Mouse (Mus musculus): Measurements from ENCODE around the gene Ucn2.
A peak's percentile ranks its signal among the peaks of the same experiment; 100 is the strongest.

The Ucn2 gene

DNA sequence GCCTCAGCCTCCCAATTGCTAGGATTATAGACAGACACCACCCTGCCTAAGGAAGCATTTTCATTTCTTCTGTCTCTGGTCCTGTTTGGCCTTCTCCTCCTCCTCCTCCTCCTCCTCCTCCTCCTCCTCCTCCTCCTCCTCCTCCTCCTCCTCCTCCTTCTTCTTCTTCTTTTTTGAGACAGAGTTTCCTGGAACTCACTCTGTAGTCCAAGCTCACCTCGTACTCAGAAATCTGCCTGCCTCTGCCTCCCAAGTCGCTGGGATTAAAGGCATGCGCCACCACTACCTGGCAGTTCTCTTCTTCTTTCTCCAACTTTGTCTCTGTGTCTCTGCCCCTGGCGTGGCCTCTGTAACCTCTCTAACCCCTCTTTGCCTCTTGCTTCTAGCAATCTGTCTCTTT, at the start of gene Ucn2:
Gene Ucn2 (plus strand): TSS at position 301 of the 400 bp plus-strand sequence.
- DNase-seq (ENCODE audit: low spot score): no peak

DNA sequence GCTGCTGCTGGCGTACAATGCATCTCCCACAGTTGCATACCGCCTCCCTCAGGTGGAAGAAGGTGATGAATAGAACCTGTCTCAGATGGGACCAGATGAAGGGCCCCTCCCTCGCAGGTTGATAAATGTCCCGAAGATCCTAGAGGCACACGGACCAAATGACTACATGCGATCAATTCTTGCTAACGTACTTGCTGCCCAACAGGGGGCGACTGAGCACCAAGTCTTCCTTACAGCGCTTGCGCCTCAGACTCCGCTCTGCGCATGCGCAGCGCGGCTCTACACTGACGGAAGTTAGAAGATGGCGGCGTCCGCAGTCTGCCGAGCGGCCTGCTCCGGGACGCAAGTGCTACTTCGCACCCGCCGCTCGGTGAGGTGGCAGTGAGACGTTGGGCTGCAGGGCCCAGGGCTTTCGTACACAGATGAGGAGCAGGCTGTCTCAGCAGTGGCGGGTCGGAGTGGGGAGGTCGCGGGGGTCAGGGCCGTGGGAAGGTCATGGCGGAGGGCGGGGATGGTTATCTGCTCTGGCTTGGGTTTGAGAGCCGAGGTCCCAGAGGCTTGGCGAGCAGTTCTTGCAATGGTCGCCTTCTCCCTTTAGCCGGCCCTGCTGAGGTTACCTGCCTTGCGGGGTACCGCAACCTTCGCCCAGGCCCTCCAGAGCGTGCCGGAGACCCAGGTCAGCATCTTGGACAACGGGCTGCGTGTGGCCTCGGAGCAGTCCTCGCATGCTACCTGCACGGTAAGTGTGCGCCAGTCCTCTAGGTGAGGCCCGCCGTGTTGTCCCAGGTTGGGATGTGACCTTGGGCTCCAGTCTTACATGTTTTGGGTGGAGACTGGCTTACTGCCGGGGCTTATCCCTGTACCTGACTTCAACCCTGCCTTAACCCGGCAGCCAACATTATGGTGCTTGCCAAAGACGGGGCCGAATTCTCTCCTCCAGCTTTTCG, 49.1 kb upstream of the Ucn2 start, which contains the start of gene Uqcrc1:
Gene Uqcrc1 (plus strand): TSS at position 216 of the 947 bp plus-strand sequence.
- peak; percentile 97 for DNase-seq (ENCODE audit: low spot score)

DNA sequence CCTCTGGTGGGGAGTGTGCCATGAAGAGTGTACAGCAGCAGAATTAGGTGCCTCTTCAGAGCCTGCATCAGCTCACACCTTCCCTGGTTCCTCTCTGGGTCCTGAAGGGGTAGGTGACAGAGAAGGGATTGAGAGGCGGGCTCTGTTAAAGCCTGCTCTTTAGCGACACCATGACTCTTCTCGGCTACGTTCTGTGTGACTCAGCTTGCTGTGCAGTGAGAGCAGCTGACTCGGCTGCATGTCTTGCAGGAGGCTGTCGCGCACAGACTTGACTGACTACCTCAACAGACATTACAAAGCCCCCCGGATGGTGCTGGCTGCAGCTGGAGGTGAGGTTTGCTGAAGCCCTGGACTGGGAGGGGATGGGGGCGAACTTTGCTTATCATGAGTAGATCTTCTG, 40.7 kb upstream of the Ucn2 start:
- DNase-seq (ENCODE audit: low spot score): no peak

DNA sequence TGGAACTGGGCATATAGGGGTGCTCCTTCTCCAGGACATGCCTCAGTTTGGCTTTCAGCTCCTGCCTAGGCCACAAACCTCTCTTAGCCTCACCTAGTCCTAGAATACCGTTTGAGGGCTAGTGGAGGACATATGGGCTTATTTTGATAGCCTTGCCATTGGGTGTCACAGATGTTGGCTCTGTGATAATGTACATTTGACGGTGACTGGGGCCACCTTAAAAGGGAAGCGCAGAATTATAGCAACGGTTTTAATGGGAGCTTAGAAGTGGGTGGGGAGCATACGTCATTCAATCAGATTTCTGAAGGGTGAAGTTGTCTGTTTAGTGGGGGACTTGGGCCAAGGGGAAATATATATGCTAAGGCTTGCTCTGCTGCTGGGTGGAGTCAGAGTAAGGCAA, 40.2 kb upstream of the Ucn2 start:
- DNase-seq (ENCODE audit: low spot score): no peak

DNA sequence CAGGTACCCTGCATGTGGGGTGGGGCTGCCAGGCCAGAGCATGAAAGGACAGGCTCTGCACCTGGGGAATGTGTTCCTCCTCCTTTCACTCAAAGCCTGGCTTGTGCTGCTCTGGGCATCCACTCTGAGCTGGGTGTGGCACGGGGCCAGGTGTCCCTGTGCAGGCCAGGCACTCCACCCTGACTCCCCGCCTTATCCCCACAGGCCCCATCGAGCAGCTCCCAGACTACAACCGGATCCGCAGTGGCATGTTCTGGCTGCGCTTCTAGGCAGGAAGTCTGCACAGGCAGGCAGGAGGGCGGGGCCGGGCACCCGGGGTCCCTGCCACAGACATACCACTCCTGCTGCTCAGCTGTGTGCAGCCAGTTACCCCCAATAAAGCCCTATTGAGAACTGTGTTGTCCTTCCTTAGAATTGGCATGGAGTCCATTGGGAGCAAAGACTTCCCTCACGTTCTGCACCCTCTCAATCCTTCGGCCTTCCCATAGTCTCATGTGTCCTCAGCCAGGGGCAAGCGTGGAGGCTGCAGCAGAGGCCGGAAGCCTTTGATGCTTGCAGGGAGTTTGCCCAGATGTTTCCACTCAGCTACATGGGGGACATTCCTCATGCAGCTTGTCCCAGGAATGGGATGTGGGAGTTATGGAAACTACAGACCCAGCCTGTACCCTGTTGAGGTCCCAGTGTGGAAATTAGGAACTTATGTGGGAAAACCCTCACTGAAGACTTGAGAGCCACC, 36.4 kb upstream of the Ucn2 start:
- DNase-seq (ENCODE audit: low spot score): peak; percentile 84

DNA sequence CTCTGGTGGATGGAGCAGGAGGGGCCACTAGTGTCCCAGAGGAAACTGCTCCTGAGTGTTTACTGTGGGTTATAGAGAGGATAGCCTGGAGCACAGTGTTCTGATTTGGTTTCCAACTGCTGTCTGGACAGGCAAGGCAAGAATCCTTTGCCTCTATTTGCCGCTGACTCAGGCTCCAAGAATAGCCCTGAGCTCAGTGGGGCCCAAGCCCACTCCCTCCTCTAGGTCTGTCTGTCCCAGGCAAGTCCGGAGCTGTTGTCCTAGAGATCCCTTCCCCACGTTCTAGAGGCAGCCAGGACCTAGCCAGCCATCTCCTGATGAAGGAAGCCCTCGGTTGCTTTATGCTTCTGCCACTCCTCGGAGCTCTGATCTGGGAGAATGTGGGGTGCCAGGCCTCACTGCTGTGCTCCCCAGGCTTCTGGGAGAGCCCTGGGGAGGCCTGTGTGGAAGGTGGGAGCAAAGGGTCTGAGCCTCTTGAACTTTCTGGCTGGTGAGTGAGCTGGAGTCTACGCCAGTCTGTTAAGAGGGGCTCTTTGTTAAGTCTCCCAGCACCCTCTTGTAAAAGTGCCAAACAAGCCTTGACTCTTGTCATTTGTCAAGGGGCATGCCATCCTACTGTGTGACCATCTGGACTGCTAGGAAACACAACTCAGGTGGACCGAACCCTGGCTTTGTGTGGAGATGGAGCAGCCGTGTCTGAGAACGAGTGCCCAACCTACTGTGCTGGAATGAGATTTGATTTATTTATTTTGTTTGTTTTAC, 35.7 kb upstream of the Ucn2 start:
- DNase-seq (ENCODE audit: low spot score): no peak

DNA sequence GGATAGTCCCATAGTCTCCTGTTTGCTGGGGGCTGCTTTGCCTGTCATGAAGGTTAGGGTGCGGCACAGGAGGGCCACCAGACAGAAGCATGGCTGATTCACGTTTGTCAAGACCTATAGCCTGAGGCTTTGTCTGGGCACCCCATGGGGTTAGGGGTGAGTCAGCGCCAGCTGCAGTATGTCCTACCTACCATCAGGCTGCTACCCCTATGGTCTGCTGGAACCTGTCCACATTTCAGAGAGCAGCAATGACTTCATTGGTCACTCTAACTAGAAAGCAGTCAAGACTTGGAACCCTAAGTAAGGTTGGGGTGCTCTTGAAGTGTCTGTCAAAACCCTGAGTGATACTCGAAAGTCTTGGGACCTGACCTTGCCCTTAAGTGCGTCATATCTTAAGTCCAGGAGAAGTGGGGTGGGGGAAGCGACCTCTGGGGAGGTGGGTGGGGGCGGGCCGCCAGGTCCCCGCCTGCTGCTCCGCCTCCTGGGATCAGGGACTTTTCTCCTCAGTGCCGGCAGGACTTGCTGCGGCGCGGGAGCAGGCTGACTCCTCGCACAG, 32.7 kb upstream of the Ucn2 start, which contains the start of gene Col7a1:
Gene Col7a1 (plus strand): TSS at position 506 of the 556 bp plus-strand sequence.
- no peak for DNase-seq (ENCODE audit: low spot score)

DNA sequence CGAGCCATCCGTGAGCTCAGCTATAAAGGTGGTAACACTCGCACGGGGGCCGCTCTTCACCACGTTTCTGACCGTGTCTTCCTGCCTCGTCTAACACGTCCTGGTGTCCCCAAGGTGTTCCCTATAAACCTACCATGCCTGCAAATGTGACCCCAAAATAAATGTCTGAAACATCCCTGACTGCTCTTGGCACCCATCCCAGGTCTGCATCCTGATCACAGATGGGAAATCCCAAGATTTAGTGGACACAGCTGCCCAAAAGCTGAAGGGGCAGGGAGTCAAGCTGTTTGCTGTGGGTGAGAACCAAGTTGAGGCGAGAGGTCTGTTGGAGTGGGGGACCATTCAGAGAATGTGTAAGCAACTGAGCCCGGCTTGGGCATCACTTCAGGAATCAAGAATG, 30.6 kb upstream of the Ucn2 start:
- DNase-seq (ENCODE audit: low spot score): no peak

DNA sequence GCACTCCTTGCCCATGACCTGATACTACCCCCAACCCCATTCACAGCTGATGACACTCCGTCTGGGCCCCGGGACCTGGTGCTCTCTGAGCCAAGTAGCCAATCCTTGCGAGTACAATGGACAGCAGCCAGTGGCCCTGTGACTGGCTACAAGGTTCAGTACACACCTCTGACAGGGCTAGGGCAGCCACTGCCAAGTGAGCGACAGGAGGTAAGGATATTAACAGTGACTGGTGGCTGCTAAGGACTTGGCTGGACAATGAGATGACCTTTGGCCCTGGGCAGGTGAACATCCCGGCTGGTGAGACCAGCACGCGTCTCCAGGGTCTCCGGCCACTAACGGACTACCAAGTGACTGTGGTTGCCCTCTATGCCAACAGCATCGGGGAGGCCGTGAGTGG, 30.0 kb upstream of the Ucn2 start:
- no peak for DNase-seq (ENCODE audit: low spot score)

DNA sequence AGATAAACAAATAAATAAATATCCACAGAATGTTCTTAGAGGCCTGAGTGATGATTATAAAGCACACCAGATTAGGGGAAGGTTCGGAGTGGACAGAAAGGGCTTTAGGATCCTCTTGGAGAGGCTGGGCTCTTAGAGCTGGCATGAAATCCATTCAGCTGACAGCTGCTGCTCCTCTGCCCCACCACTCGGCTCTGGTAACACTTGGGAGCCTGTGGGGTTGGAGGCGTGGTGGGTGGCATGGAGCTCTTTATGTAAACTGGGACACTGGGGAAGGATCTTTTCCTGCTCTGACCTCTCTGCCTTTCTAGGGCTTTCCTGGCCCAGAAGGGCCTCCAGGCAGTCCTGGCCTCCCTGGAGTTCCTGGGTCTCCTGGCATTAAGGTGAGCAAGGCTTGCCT, 22.2 kb upstream of the Ucn2 start:
- DNase-seq (ENCODE audit: low spot score): no peak

DNA sequence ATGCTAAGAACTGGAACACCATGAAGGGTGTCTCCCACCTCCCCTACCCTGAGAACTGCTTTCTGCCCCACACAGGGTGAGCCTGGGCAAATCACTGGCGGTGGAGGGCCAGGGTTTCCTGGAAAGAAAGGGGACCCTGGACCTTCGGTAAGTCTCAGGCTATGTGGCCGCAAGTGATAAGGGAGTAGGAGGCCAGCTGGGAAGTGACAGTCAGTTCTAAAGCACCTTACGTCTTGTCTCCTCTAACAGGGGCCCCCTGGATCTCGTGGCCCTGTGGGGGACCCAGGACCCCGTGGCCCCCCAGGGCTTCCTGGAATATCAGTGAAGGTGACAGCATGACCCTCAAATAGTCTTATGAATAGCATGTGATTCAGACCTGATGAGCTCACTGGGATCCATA, 21.5 kb upstream of the Ucn2 start:
- DNase-seq (ENCODE audit: low spot score): no peak

DNA sequence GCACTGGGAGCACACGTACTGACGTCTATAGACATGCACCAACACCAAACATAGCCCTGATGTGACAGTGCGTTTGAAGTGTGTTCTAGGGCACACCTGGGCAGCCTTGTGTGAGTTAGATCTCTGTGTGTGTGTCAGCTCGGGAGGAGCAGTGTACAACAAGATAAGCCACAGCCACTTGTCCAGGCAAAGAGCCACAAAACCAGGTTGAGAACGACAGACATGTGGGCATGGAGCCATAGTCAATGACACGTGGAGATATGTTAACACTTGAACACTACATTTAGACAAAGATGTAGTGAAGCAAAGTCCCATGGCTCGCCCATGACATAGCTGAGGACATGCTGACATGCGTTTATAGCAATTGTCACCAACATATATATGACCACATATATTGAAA, 15.2 kb upstream of the Ucn2 start:
- no peak for DNase-seq (ENCODE audit: low spot score)

DNA sequence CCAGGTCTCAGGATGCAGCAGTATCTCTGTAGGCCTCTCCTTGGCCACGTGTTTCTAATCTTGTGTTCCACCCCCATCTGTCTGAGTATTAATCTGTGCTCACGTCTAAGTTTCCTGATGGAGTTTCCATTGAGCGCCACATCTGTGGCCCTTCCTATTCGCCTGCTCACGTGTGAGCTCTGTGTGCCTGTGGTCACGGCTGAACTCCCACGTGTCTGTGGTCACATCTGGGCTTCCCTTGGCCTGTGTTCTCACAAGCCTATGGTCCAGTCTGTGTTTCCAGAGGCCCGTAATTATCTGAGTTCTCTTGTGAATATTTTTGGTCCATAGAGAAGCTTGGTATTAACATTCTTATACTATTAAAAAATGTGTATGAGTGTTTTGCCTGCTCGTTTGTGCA, 9.3 kb upstream of the Ucn2 start:
- DNase-seq (ENCODE audit: low spot score): no peak

DNA sequence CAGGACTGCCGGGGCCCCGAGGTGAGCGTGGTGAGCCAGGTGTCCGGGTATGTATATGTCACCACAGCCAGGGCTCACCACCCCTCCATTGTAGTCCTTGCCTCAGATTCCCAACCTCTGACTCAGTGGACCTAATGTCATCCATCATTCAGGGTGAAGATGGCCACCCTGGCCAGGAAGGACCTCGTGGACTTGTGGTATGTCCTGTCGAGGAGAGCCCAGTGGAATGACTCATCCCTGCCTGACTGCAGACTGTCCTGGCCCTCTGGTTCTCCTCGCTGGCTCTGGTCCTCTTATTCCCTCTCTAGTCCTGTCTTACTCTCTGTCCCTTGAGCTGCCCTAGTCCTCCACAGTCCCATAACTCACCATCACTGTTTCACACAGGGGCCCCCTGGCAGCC, 7.8 kb upstream of the Ucn2 start:
- DNase-seq (ENCODE audit: low spot score): no peak

DNA sequence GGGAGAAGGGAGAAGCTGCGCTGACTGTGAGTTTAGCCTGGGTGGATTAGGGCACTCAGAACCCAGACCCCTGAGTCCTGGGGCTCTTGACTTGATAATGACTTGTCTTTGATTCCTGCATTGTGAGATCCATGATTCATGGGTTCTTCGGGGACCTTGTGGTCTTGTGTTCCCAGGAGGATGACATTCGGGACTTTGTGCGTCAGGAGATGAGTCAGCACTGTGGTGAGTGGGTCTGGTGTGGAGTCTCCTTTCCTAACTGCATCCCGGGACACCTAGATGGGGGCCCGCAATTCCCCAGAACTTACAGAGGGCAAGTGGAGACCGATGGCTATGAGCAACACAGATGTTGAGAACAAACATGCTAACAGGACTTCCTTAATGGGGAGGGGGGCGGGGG, 3.3 kb upstream of the Ucn2 start:
- no peak for DNase-seq (ENCODE audit: low spot score)

DNA sequence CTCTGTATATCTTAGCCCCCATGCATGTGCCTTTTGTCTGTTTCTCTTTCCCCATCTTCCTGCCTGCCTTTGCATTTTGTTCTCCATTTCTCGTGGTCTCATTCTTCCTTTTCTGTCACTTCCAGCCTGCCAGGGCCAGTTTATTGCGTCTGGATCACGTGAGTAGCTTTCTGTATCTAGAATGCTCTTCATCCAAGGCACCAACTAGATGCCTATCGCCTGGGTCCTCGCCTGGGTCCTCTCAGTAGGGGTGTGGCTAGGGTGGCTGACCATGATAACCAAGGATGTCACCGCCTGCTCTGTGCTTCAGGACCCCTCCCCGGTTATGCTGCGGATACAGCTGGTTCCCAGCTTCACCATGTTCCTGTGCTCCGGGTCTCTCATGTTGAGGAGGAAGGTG, 2.6 kb upstream of the Ucn2 start:
- DNase-seq (ENCODE audit: low spot score): no peak

DNA sequence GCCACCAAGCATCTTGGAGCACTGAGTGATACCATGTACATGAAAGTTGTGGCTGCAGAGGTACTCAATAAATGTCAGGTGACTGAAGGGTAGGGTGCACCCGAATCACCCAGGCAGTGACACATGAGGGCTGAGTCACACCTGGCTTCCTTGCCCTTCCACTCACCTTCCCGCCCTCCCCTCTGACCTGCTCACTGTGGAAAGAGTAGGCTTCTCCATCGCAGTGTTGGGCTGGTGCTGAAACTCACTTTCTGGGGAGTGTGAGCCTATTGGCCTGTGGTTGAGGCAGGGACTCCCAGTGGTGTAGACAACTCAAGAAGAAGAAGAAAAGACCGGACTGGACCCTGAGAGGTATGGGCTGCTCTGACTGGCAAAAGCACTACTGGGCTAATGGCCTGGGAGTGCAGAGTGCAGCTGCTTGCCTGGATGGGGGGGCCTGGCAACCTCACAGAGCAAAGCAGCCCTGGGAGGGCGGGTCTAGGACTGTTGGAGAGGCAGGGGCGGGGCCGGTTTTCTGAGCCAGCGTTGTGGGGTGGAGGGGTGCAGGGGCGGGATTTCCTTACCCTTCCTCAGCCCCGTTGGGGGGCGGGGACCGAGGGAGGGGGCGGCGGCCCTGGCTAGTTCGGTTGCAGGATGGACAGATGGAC, 2.0 kb downstream of the Ucn2 start:
- peak; percentile 71 for DNase-seq (ENCODE audit: low spot score)

DNA sequence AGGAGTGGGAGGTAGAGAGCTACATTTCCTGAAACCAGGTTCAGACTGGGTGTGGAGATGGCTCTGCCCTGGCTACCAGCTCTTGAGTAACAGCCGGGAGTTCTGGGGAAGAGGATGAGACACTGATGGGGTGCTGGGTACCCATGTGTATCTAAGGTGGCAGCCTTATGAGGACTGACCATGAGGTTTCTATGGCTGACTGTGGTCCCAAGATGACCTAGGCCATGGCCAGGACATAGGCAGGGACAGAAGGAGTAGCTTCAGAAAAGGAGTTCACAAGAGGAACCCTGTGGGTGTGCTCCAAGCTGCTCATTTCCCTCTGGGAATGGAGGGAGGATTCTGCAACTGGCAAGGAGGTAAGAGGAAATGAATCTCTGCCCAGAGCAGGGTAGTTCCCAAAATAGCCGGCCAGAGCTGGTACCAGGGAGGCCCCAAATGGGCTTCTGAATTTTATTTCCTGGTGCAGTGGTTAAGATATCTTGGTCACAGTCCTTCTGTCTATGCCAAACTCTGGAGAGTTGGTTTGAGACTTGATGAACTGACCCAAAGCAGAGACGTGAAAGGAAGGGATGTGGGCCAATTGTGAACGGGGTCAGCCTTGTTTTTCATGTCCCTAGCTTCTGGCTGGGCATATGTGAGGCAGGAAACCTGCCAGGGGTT, 4.1 kb downstream of the Ucn2 start:
- DNase-seq (ENCODE audit: low spot score): no peak

DNA sequence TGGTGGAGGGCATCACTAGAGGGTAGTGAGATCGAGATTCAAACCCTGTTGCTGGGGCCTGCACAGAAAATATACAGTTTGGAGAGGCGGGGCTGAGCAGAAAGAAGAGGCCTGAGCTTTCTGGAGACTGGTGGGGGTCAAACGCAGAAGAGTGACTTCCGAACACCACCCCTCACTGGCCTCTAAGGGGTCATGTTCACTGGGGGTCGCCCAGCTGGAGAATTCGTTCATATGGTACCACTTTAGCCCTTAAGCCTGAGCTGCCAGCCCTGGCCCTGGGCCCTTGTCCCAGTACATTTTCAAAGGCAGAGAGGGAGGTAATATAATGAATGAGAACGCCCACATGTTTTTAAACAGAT, 4.6 kb downstream of the Ucn2 start:
- DNase-seq (ENCODE audit: low spot score): no peak

DNA sequence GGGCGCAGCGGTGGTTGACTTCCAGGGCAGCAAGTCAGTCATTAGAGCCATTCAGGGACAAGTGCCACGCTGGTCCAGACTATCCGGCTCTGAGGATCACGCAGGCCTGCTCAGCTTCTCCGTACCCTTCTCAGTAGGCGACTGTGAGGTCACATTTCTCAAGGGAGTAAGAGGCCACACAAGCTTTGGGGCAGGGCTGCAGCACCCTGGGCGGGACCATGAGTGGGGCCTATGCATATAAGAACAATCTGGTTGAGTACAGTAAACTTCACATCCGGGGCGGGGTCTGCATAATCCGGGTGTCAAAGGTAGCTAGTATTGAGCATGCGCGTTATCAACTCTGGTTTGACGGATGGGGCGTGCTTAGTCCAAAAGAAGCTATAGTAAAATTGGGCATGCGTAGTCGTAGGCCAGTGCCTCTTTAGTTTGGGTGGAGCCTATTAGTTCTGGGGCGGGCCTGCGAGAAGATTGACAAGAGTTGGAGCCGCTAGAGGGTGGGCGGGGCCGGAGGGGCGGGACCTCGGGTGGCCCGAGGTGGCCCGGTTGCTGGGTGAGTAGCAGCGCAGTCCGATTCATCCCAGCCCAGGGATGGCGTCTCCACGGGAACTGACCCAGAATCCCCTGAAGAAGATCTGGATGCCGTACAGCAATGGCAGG, 5.7 kb downstream of the Ucn2 start, which contains the start of gene Pfkfb4:
Gene Pfkfb4 (plus strand): TSS at position 351 of the 657 bp plus-strand sequence.
- DNase-seq (ENCODE audit: low spot score): peak; percentile 97

DNA sequence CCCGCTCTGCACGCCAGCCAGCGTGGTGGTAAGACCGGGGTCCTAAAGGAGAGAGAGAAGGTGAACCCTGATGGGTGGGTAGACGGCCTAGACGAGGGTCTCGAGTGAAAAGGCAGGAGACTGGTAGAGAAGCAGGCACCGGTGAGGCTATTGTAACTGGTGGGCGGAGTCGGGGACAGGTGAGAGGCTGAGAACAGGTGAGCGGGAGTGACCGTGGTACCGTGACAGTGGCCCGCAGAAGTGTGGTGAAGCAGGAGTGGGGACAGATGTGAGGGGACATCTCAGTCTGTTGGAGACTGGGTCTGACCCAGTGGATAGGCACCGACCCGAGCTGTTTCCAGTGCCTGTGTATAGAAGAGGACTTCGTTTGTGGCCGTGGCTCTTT, 6.3 kb downstream of the Ucn2 start:
- no peak for DNase-seq (ENCODE audit: low spot score)
